23 mouse cellular contexts compared by ENCODE assay signal in genomic region chr7:124037281-124037700, GRCm38 (mm10). TPM values are rescaled to one million over a fixed set of nuclear protein-coding genes. Genes with fewer than 3 reads are reported as not detected.
DNase-seq lines count a peak whose midpoint lies in the region; ATAC-seq and TF ChIP-seq lines count a peak whose summit lies in the region.
"Had no signal": no experiment of that assay in that cellular context is flagged by ENCODE, and none has a peak within 500 bp of the region (broad histone marks: within the 10 kb centered on the region; RNA-seq: fewer than 3 reads in every experiment).

No protein-coding gene starts in this region.

- H3K27me3 ChIP-seq in hindbrain, embryonic 10.5 days (ENCODE audit: insufficient read depth, poor library complexity, severe bottlenecking) = no peaks in the 10 kb centered on the region
- no peaks in the 10 kb centered on the region for H3K27me3 ChIP-seq in hindbrain, embryonic 15.5 days
- H3K27me3 ChIP-seq in midbrain, postnatal 0 days (ENCODE audit: insufficient read depth, low read length) = no peaks in the 10 kb centered on the region
- H3K27me3 ChIP-seq: embryonic facial prominence, embryonic 12.5 days; heart, embryonic 12.5 days; limb, embryonic 13.5 days; lung, embryonic 15.5 days had no signal

- H3K36me3 ChIP-seq in hindbrain, embryonic 10.5 days = no peaks in the 10 kb centered on the region
- no peaks in the 10 kb centered on the region for H3K36me3 ChIP-seq in hindbrain, embryonic 15.5 days
- no peaks in the 10 kb centered on the region for H3K36me3 ChIP-seq in midbrain, postnatal 0 days (ENCODE audit: insufficient read depth, low read length)
- H3K36me3 ChIP-seq: embryonic facial prominence, embryonic 12.5 days; heart, embryonic 12.5 days; limb, embryonic 13.5 days; lung, embryonic 15.5 days had no signal

- 45% methylated on average over 5 of the region's 5 CpGs for WGBS in hindbrain, embryonic 10.5 days
- 21% methylated on average over 5 of the region's 5 CpGs for WGBS in hindbrain, embryonic 15.5 days
- 15% methylated on average over 5 of the region's 5 CpGs for WGBS in midbrain, postnatal 0 days

- no peak overlapping the region for H3K4me3 ChIP-seq in hindbrain, embryonic 10.5 days
- no peak overlapping the region for H3K4me3 ChIP-seq in hindbrain, embryonic 15.5 days
- no peak overlapping the region for H3K4me3 ChIP-seq in midbrain, postnatal 0 days (ENCODE audit: low read depth, low read length)
- H3K4me3 ChIP-seq: embryonic facial prominence, embryonic 12.5 days; heart, embryonic 12.5 days; left cerebral cortex, adult 2 months; limb, embryonic 13.5 days; lung, embryonic 15.5 days had no signal

- peaks cover 4% of the 10 kb centered on the region; the same call in 1 of the 2 replicates for H3K4me1 ChIP-seq in hindbrain, embryonic 10.5 days (replicated peaks)
- H3K4me1 ChIP-seq in hindbrain, embryonic 15.5 days (replicated peaks) = peaks cover 23% of the 10 kb centered on the region
- no peaks in the 10 kb centered on the region; the same call in 1 of the 2 replicates for H3K4me1 ChIP-seq in midbrain, postnatal 0 days (ENCODE audit: insufficient read depth, low read length)
- H3K4me1 ChIP-seq: embryonic facial prominence, embryonic 12.5 days; heart, embryonic 12.5 days; lung, embryonic 15.5 days had no signal

- no peaks in the 10 kb centered on the region for H3K9me3 ChIP-seq in hindbrain, embryonic 10.5 days
- H3K9me3 ChIP-seq in hindbrain, embryonic 15.5 days = no peaks in the 10 kb centered on the region
- no peaks in the 10 kb centered on the region for H3K9me3 ChIP-seq in midbrain, postnatal 0 days (ENCODE audit: low read length)
- H3K9me3 ChIP-seq: embryonic facial prominence, embryonic 12.5 days; heart, embryonic 12.5 days; limb, embryonic 13.5 days; lung, embryonic 15.5 days had no signal

- peak; percentile 41 for DNase-seq in heart, adult 11 months
- DNase-seq in heart, adult 9 months (ENCODE audit: low spot score in 2 of 2) = no peak
- DNase-seq in hindbrain, embryonic 10.5 days (ENCODE audit: low spot score) = peak; percentile 6
- peak; percentile 77 for DNase-seq in midbrain, postnatal 0 days (ENCODE audit: low spot score)
- DNase-seq in layer of hippocampus, postnatal 10 days (ENCODE audit: low spot score in 2 of 2) = no peak
- DNase-seq: adrenal gland, postnatal 36 days; cerebellum, adult 18-20 months; heart, postnatal 14 days; kidney, adult 8-10 months; kidney, postnatal 14 days; thymus, postnatal 14 days had no signal

- H3K9ac ChIP-seq in hindbrain, embryonic 15.5 days = no peak overlapping the region
- no peak overlapping the region for H3K9ac ChIP-seq in midbrain, postnatal 0 days (replicated peaks; ENCODE audit: low read length, poor library complexity, severe bottlenecking)
- H3K9ac ChIP-seq: embryonic facial prominence, embryonic 12.5 days; heart, embryonic 12.5 days; limb, embryonic 13.5 days; liver, embryonic 14.5 days; lung, embryonic 15.5 days had no signal

- no peak for TF ChIP-seq CTCF in midbrain, postnatal 0 days (IDR thresholded peaks at IDR 0.05)

- no peak overlapping the region for H3K4me2 ChIP-seq in hindbrain, embryonic 15.5 days
- no peak overlapping the region for H3K4me2 ChIP-seq in midbrain, postnatal 0 days (ENCODE audit: low read depth, low read length, poor library complexity, severe bottlenecking)
- H3K4me2 ChIP-seq: embryonic facial prominence, embryonic 12.5 days; heart, embryonic 12.5 days; limb, embryonic 13.5 days; lung, embryonic 15.5 days had no signal

- peak; percentile 72 for ATAC-seq in hindbrain, embryonic 15.5 days (ENCODE audit: low FRiP score, low read depth)
- no peak; the same call in 1 of the 2 replicates for ATAC-seq in midbrain, postnatal 0 days (ENCODE audit: low FRiP score)
- ATAC-seq in megakaryocyte, adult 5-6 weeks (ENCODE audit: poor library complexity, severe bottlenecking) = no peak
- ATAC-seq: inflammation-experienced regulatory T-cells, adult 6 months had no signal

- no peak overlapping the region for H3K27ac ChIP-seq in hindbrain, embryonic 10.5 days
- peak overlapping the region; percentile 4; the same call in 1 of the 2 replicates for H3K27ac ChIP-seq in hindbrain, embryonic 15.5 days (replicated peaks)
- H3K27ac ChIP-seq in midbrain, postnatal 0 days (ENCODE audit: low read depth, low read length) = no peak overlapping the region
- H3K27ac ChIP-seq: embryonic facial prominence, embryonic 12.5 days; left cerebral cortex, adult 2 months; limb, embryonic 13.5 days; liver, embryonic 14.5 days; lung, embryonic 15.5 days; macrophage had no signal

RNA-seq across cellular contexts. Expression of gene Hs3st4, which starts 54.6 kb away (rescaled TPM):
- polyA plus RNA-seq in hindbrain, embryonic 10.5 days (2016; fragmentation: Nextera tagmentation; extraction: Ambion mirVana) = 0.07 and 0.22 TPM in 2 replicates
- 14.3 TPM in 2 replicates for polyA plus RNA-seq in hindbrain, embryonic 15.5 days (2015; fragmentation: Nextera tagmentation; extraction: Ambion mirVana)
- total RNA-seq in midbrain, postnatal 0 days (2014; rRNA removed) = 38.6 and 46.9 TPM in 2 replicates
- polyA plus RNA-seq in midbrain, postnatal 0 days (2015; fragmentation: Nextera tagmentation; extraction: Ambion mirVana) = 19.8 and 22.5 TPM in 2 replicates
- 10 to 100 TPM; 74.0 to 84.5 TPM for total RNA-seq in layer of hippocampus, postnatal 10 days (2021)
- not detected in 2 replicates for total RNA-seq in megakaryocyte, adult 5-6 weeks (2015)
- not detected in 2 replicates for total RNA-seq in megakaryocyte, adult 5-6 weeks (2017)
- total RNA-seq: adrenal gland, postnatal 36 days; common myeloid progenitor, adult 5-6 weeks; heart, postnatal 14 days had no signal
- polyA plus RNA-seq: C2C12; inflammation-experienced regulatory T-cells, adult 6 months; liver, embryonic 14.5 days; macrophage had no signal

Comparison
In these comparisons a context has a peak if more than half of its experiments do, and no peak if none do; other contexts are left out.
1. DNase-seq: peak in heart, adult 11 months (single experiment), hindbrain, embryonic 10.5 days (single experiment) and midbrain, postnatal 0 days (single experiment); none in heart, adult 9 months (0 of 2) and layer of hippocampus, postnatal 10 days (0 of 2).
2. RNA of gene Hs3st4, which starts 54.6 kb away (total RNA-seq): 74.0 to 84.5 TPM in layer of hippocampus, postnatal 10 days and 38.6 to 46.9 TPM in midbrain, postnatal 0 days; not detected in megakaryocyte, adult 5-6 weeks; every median in the first group is over 10 times any median in the second.